Mouse (Mus musculus) lung, adult 10 weeks (tissue): Measurements from ENCODE around the gene Usp36. TPM values are rescaled to one million over a fixed set of nuclear protein-coding genes. Genes with fewer than 3 reads are reported as not detected.

Experiments
- polyA plus RNA-seq: library from polyadenylated mRNA; stranded (reverse); fragments of 350-450 nt; fragmentation: Illumina TruSeq; extraction: RNeasy Lipid Tissue Mini Kit (QIAGEN cat#74804); gene quantifications from one replicate; pipeline ENCODE4 v1.2.3, GENCODE M21; 2014; ENCODE audit warnings: low read depth, low replicate concordance; ENCODE audit not compliant: insufficient read depth

The Usp36 gene
- polyA plus RNA-seq = 8.1 TPM

GRCm38 (mm10) chr11:118289999-118290889, at the start of gene Usp36:
Gene Usp36, minus strand, starts transcription at chr11:118290244.

GRCm38 (mm10) chr11:118248150-118249011, 41.7 kb downstream of the Usp36 start, which contains the start of gene Cyth1:
Gene Cyth1, minus strand, starts transcription at chr11:118248592.

Other genes with a start within 250 kb of the Usp36 start
- 0.02 TPM for gene Dnah17, start 159.6 kb downstream of the Usp36 start, polyA plus RNA-seq
- gene Cyth1, start 41.7 kb downstream of the Usp36 start, polyA plus RNA-seq = 19.1 TPM
- gene Cep295nl, start 52.3 kb upstream of the Usp36 start, polyA plus RNA-seq = 0.66 TPM
- gene Timp2, start 65.5 kb upstream of the Usp36 start, polyA plus RNA-seq = 205 TPM
- 82.4 TPM for gene Lgals3bp, start 111.8 kb upstream of the Usp36 start, polyA plus RNA-seq
- 28.5 TPM for gene Cant1, start 128.8 kb upstream of the Usp36 start, polyA plus RNA-seq
- 7.9 TPM for gene C1qtnf1, start 138.0 kb upstream of the Usp36 start, polyA plus RNA-seq
- gene Engase, start 186.6 kb upstream of the Usp36 start, polyA plus RNA-seq = 5.3 TPM